Mouse (Mus musculus) heart, adult 2 months (tissue): ENCODE results near the gene Snf8. TPM values are rescaled to one million over a fixed set of nuclear protein-coding genes. Genes with fewer than 3 reads are reported as not detected.

ENCODE experiments used
- DNase-seq, 2 experiments: peaks; one replicate each; pipeline ENCODE4 v3.0.0; 2021
- H3K27ac ChIP-seq: fragments of 200-600 bp; 2 replicates; pipeline ENCODE4 v1.8.1; 2022
- H3K27me3 ChIP-seq: fragments of 200-500 bp; 2 replicates; pipeline ENCODE4 v1.6.1; 2012; ENCODE audit warnings: mild to moderate bottlenecking, low read length, inconsistent platforms, mixed read lengths; ENCODE audit not compliant: control insufficient read depth, insufficient read depth
- H3K36me3 ChIP-seq: fragments of 200-500 bp; 2 replicates; pipeline ENCODE4 v1.6.1; 2012; ENCODE audit warnings: low read length, inconsistent platforms; ENCODE audit not compliant: control insufficient read depth, insufficient read depth
- H3K4me1 ChIP-seq: fragments of 200-500 bp; 2 replicates; pipeline ENCODE4 v1.6.1; 2011; ENCODE audit warnings: low read length; ENCODE audit not compliant: control insufficient read depth, insufficient read depth
- H3K4me3 ChIP-seq: fragments of 200-600 bp; 2 replicates; pipeline ENCODE4 v1.8.1; 2022
- H3K79me2 ChIP-seq: fragments of 200-500 bp; replicated peaks from 2 replicates; pipeline ENCODE4 v1.6.1; 2012; ENCODE audit warnings: mild to moderate bottlenecking, inconsistent platforms, low read length, moderate library complexity, mixed read lengths; ENCODE audit not compliant: control insufficient read depth, insufficient read depth
- H3K9ac ChIP-seq: fragments of 200-500 bp; 2 replicates; pipeline ENCODE4 v1.6.1; 2012; ENCODE audit warnings: low read depth, mild to moderate bottlenecking, control low read depth, inconsistent platforms, low read length, mixed read lengths
- CTCF ChIP-seq: fragments of 200-600 bp; IDR thresholded peaks from 2 replicates; pipeline ENCODE4 v1.8.1; 2022; ENCODE audit warnings: antibody characterized with exemption, mild to moderate bottlenecking, moderate library complexity
- EP300 ChIP-seq: fragments of 200-500 bp; IDR thresholded peaks from 2 replicates; pipeline ENCODE4 v1.6.1; 2011; ENCODE audit warnings: low read depth, low read length, control low read depth; ENCODE audit not compliant: insufficient read depth
- POLR2A ChIP-seq: fragments of 200-500 bp; IDR thresholded peaks from 2 replicates; pipeline ENCODE4 v1.6.1; 2011; ENCODE audit warnings: mild to moderate bottlenecking, low read depth, low read length, control low read depth; ENCODE audit not compliant: insufficient read depth
- WGBS: fragments of 180-500 bp; shearing (Covaris S2); methylation state at CpG from one replicate; pipeline ENCODE4 v1.1.7; 2018; 5-methylcytosine and 5-hydroxymethylcytosine counted together
- intact Hi-C: fragments of 180-260 bp; cut with DNase I; formaldehyde crosslinking; loops from one replicate; pipeline ENCODE4 v1.15.1; 2025
- polyA plus RNA-seq: library from polyadenylated mRNA; depleted of rRNA; stranded (reverse); fragments of >200 nt; gene quantifications from 2 replicates; pipeline ENCODE4 v1.2.3, GENCODE M21; 2012
- total RNA-seq, 2 experiments: library from RNA; stranded (reverse); gene quantifications; 2 replicates each; pipeline ENCODE4 v1.2.3; 2021

Gene Snf8
- total and polyA plus RNA-seq, 3 experiments, result 18.8 to 49.1 (median 44.9) TPM

DNA sequence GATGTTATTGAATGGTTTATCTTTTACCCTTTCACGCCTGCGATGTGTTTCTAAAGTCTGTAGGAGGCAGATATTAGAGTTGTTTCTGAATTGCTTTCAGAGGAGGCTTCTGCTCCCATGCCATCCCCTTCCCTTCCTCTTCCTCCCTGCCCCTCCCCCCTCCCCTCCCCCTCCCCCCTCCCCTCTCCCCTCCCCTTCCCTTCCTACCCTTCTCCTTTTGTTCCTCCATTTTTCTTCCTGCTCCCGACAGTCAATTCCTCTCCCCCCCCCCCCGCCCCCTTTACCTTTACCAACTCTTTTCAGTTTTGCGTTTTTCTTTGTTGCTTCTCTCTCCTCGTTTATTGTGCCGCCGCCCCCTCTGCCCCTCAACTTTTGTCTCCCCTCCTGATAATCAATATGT, 22.7 kb upstream of the Snf8 start:
- Histone ChIP-seq H3K36me3 (no peaks in the 10 kb centered on the region), H3K9ac (no peak overlapping the region), H3K27ac (no peak overlapping the region), H3K79me2 (no peaks in the 10 kb centered on the region), H3K4me1 (no peaks in the 10 kb centered on the region), H3K27me3 (peaks cover 12% of the 10 kb centered on the region), H3K4me3 (no peak overlapping the region)
- intact Hi-C loops, result no loop called here
- DNase-seq, result no peak
- 7% methylated on average over 5 of the region's 8 CpGs for WGBS
- TF ChIP-seq EP300 (no peak), CTCF (no peak)

DNA sequence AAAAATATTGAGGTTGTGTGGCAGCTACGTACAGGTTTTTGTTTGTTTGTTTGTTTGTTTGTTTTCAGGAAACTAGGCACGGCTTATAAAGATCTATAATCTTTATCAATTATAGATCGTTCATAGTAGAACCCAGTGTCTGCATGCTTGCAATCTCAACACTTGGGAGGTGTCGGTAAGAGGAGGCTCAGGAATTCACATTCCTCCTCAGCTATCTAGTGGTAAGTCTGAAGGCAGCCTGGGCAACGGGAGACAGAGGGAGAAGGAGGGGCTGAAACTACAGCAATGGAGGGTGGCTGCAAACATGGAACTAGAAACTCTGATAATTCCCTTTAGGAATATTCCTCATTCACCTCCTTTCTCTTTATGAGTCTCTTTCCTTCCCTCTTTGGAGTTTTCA, 19.3 kb upstream of the Snf8 start:
- no peak overlapping the region for H3K27ac ChIP-seq
- H3K79me2 ChIP-seq, result no peaks in the 10 kb centered on the region
- no peak overlapping the region for H3K4me3 ChIP-seq
- H3K4me1 ChIP-seq, result no peaks in the 10 kb centered on the region
- TF ChIP-seq CTCF (no peak), POLR2A (no peak), EP300 (no peak)
- DNase-seq, result no peak
- WGBS, result 30% methylated on average over 5 of the region's 5 CpGs
- intact Hi-C loops, result no loop called here
- no peaks in the 10 kb centered on the region for H3K36me3 ChIP-seq
- peaks cover 3% of the 10 kb centered on the region for H3K27me3 ChIP-seq
- no peak overlapping the region for H3K9ac ChIP-seq

DNA sequence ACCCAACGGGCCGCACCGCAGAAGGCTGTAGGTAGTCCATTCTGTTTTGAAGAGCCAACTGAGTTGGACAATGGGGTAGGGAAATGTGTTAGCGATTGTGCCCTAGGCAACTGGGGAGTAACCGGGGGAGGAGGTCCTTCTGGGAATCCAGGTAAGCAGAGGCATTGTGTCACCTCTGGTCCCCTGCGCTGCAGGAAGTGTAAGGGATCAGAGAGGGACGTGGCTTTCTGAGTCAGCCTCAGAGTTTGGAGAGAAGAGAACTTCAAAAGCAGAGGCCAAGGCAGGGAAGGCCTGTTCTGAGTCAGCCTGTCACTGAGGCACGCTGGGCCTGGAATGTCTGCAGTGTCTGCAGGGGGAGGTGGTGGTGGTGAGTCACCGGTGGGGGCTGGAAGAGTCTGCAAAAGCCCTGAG, 16.7 kb upstream of the Snf8 start:
- intact Hi-C loops, result no loop called here
- Histone ChIP-seq H3K9ac (no peak overlapping the region), H3K4me1 (no peaks in the 10 kb centered on the region), H3K27me3 (peaks cover under 1% of the 10 kb centered on the region), H3K36me3 (no peaks in the 10 kb centered on the region), H3K27ac (no peak overlapping the region), H3K4me3 (no peak overlapping the region), H3K79me2 (no peaks in the 10 kb centered on the region)
- WGBS, result 28% methylated on average over 9 of the region's 9 CpGs
- no peak for DNase-seq
- TF ChIP-seq CTCF (no peak), EP300 (no peak), POLR2A (no peak)

DNA sequence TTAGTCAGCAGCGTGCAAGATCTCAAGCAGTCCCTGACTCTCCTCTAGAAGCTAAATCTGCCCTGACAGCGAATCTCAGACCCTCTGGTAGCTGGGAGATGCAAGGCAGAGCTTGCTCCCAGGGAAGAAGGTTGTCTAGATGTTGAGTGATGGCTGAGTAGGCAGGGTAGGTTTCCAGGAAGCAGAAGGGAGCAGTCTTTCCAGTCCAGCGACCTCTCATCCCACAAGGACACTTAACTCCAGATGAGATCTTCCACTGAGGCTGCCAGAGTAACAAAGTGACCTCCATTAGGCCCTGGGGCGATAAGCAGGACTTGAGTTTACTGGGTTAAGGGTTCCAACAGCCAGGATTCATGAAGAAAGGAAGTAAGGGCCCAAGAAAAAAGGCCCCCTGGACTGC, 14.1 kb upstream of the Snf8 start:
- TF ChIP-seq POLR2A (no peak), CTCF (no peak), EP300 (no peak)
- Histone ChIP-seq H3K79me2 (no peaks in the 10 kb centered on the region), H3K4me3 (no peak overlapping the region), H3K9ac (no peak overlapping the region), H3K27ac (no peak overlapping the region), H3K36me3 (no peaks in the 10 kb centered on the region), H3K27me3 (no peaks in the 10 kb centered on the region), H3K4me1 (no peaks in the 10 kb centered on the region)
- 41% methylated on average over 4 of the region's 4 CpGs for WGBS
- no peak for DNase-seq
- intact Hi-C loops, result no loop called here

DNA sequence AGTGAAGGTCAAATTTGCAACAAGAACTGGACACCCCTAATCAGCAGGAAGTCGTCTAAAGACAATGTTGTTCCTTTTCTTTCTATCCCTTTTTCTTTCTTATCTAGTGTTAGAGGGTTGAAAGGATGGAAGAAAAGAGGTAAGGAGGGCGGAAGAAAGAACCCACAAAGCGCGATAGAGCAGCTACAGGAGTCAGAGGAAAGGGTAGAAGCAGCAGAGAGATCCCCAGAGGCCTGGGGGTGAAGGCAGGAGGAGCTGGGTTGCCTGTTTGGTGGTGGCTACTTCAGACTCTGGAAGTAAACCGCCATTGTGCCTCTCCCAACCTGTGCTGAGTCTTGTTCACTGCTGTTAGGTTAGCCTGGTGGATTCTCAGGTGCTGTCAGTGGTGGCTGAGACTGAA, 6.6 kb upstream of the Snf8 start:
- TF ChIP-seq POLR2A (no peak), CTCF (no peak), EP300 (no peak)
- H3K79me2 ChIP-seq, result no peaks in the 10 kb centered on the region
- WGBS, result 36% methylated on average over 5 of the region's 5 CpGs
- H3K27ac ChIP-seq, result no peak overlapping the region
- no peak overlapping the region for H3K9ac ChIP-seq
- no peak overlapping the region for H3K4me3 ChIP-seq
- no peaks in the 10 kb centered on the region for H3K4me1 ChIP-seq
- intact Hi-C loops, result no loop called here
- no peak for DNase-seq
- H3K27me3 ChIP-seq, result no peaks in the 10 kb centered on the region; the same call in 1 of the 2 replicates
- no peaks in the 10 kb centered on the region for H3K36me3 ChIP-seq

DNA sequence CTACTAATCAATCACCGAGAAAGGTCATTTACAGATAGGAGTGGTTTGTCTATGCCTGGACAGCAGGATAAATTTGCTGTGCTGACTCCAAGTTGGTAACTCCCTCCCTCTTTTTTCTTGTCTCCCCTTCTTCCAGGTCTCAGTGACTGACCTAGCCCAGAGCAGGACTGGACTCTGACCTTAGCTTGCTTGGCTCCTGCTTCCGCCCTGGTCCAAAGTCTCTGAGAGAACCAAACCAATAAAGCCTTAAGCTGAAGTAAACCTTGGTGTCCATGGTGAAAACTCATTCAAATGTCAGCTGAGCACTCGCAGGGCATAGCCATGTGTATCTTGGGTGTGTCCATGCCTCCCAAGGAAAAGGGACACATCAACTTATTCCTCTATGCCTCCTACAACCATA, 4.1 kb upstream of the Snf8 start:
- Histone ChIP-seq H3K79me2 (no peaks in the 10 kb centered on the region), H3K4me1 (no peaks in the 10 kb centered on the region), H3K27me3 (no peaks in the 10 kb centered on the region; the same call in 1 of the 2 replicates), H3K4me3 (no peak overlapping the region), H3K27ac (no peak overlapping the region), H3K36me3 (no peaks in the 10 kb centered on the region), H3K9ac (no peak overlapping the region)
- TF ChIP-seq EP300 (no peak), POLR2A (no peak), CTCF (no peak)
- WGBS, result 86% methylated on average over 3 of the region's 3 CpGs
- DNase-seq, result no peak
- intact Hi-C loops, result no loop called here
